Mouse (Mus musculus) adipocyte (in vitro differentiated cells): ENCODE measurements at regions not wholly inside any gene's neighbourhood (a gene's known extent, or its start where the extent isn't known, plus 50 kb on each side); places are given as distances from the start of the nearest gene placed in this dataset.
"Not testable (repeated sequence)": the region's sequence is repeated elsewhere in the genome, so short reads cannot be mapped to it uniquely, and the experiment has no call there.

Experiments used
- DNase-seq: peaks from one replicate; pipeline ENCODE4 v3.0.0-alpha.2; 2016; ENCODE audit warnings: low spot score

DNA sequence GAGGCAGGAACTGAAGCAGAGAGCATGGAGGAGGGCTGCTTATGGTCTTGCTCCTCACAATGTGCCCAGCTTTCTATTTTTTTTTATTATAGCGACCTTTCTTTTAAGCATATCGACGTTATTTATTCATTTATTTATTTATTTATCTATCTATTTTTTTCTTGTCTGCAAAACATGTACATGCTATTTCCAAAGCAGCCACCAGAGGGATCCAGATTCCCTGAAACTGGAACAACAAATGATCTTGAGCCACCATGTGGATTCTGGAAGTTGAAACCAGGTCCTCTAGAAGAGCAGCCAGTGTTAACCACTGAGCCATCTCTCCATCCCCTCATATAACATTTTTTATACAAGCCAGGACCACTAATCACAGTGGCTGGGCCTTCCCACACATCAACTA is 338.1 kb downstream of the Gm21863 start:
- DNase-seq = peak; percentile 62

DNA sequence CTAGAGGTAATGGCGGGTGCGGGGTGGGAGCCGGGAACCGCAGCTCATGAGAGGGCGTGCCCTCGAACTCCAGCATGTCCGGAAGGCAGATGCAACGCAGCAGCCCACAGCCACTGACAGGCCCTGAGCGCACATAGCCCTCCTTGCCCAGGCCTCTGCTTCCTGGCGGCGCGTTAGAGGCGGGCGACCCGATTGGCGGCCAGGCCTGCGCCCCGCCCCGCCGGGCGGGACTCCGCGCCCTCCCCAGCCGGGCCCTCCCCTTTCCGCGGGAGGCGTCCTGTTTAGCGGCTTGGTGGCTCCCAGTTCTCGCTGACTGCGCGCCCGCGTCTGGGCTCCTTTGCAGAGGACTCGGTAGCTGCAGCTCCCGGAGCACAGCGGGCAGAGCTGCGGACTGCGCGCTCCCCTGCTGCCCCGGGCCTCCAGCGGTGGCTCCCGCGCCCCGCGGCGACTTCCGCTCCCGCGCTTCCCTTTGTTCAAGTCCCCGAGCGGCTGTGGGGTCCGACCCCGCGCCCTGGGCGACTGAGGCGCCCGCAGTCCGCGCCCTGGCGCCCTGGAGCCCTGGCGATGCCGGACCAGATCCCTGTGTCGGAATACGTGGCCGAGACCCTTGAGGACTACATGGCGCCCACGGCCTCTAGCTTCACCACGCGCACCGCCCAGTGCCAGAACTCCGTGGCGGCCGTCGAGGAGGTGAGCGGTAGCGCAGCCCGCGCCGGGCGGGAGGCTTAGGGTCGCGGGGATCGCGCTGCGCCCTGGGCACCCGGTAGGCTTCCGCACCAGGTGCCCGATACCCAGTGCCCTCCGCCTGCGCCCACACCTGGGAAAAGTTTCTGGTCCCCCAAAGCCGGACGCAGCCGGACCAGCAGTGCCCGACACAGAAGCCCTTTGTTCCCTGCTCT is 357.9 kb downstream of the Gm21863 start:
- DNase-seq = not testable (repeated sequence)
